Mouse (Mus musculus) cortical plate, adult 2 months (tissue): Measurements from ENCODE around the gene Foxn3.

Experiments
- CTCF ChIP-seq: fragments of 200-500 bp; IDR thresholded peaks from 2 replicates; pipeline ENCODE4 v1.5.1; 2011; ENCODE audit warnings: mild to moderate bottlenecking, control low read depth, low read length; ENCODE audit not compliant: insufficient read depth; ENCODE audit errors: extremely low read depth
- POLR2A ChIP-seq: fragments of 200-500 bp; IDR thresholded peaks from 2 replicates; pipeline ENCODE4 v1.6.1; 2011; ENCODE audit warnings: mild to moderate bottlenecking, low read length, control low read depth; ENCODE audit not compliant: insufficient read depth; ENCODE audit errors: extremely low read depth

DNA sequence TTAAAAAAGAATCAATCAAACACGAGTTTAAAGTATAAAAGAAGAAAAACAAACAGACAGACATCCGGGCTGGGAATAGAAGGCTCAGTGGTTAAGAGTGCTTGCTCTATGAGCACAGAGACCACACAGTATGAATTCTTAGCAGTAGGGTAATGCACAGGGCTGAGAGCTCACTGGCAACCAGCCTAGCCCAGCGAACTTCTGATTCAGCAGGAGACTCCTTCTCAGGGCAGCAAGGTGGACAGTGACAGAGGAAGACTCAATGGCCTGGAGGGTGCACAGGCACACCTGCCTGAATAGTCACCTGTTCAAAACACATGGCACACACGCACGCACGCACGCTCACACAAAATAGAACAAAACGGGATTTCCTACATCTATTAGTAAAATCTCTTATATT lies 353.6 kb downstream of the Foxn3 start:
- TF ChIP-seq POLR2A (no peak), CTCF (no peak)
